Mouse (Mus musculus) intestine, embryonic 16.5 days (tissue): ENCODE measurements around the gene Znrd1as. TPM values are rescaled to one million over a fixed set of nuclear protein-coding genes. Genes with fewer than 3 reads are reported as not detected.
A peak's percentile ranks its signal among the peaks of the same experiment; 100 is the strongest.
"Not testable (repeated sequence)": the region's sequence is repeated elsewhere in the genome, so short reads cannot be mapped to it uniquely, and the experiment has no call there.

Experiments
- ATAC-seq: fragments of 200-750 bp; cut with Nextera tagmentation; 2 replicates; pipeline ENCODE4 v1.8.0; 2017; ENCODE audit warnings: moderate TSS enrichment, moderate library complexity
- H3K27ac ChIP-seq: fragments of 300-500 bp; sonication (generic); 2 replicates; pipeline ENCODE4 v1.5.1; 2014; ENCODE audit warnings: mild to moderate bottlenecking, low read length
- H3K27me3 ChIP-seq: fragments of 300-500 bp; sonication (generic); replicated peaks from 2 replicates; pipeline ENCODE4 v1.6.1; 2014; ENCODE audit warnings: low read length, control low read depth, mixed read lengths; ENCODE audit not compliant: control insufficient read depth, insufficient read depth
- H3K36me3 ChIP-seq: fragments of 300-500 bp; sonication (generic); 2 replicates; pipeline ENCODE4 v1.6.1; 2014; ENCODE audit warnings: low read length, control low read depth; ENCODE audit not compliant: control insufficient read depth, insufficient read depth
- H3K4me1 ChIP-seq: fragments of 300-500 bp; sonication (generic); 2 replicates; pipeline ENCODE4 v1.6.1; 2014; ENCODE audit warnings: low read length, control low read depth, mixed read lengths; ENCODE audit not compliant: control insufficient read depth, insufficient read depth
- H3K4me2 ChIP-seq: fragments of 300-500 bp; sonication (generic); 2 replicates; pipeline ENCODE4 v1.6.1; 2014; ENCODE audit warnings: low read depth, low read length, control low read depth
- H3K4me3 ChIP-seq: fragments of 300-500 bp; sonication (generic); 2 replicates; pipeline ENCODE4 v1.5.1; 2014; ENCODE audit warnings: mild to moderate bottlenecking, low read length
- H3K9ac ChIP-seq: fragments of 300-500 bp; sonication (generic); 2 replicates; pipeline ENCODE4 v1.6.1; 2014; ENCODE audit warnings: low read depth, low read length
- H3K9me3 ChIP-seq: fragments of 300-500 bp; sonication (generic); 2 replicates; pipeline ENCODE4 v1.6.1; 2016; ENCODE audit warnings: low read length, control low read depth; ENCODE audit not compliant: control insufficient read depth
- WGBS: fragments of 180-500 bp; shearing (Covaris S2); extraction: QIAGEN DNeasy Blood & Tissue Kit; methylation state at CpG from one replicate; pipeline ENCODE4 v1.1.7; 2014; 5-methylcytosine and 5-hydroxymethylcytosine counted together
- polyA plus RNA-seq: library from polyadenylated mRNA; unstranded; fragments of >200 nt; fragmentation: Nextera tagmentation; extraction: Ambion mirVana; gene quantifications from 2 replicates; pipeline ENCODE4 v1.2.1, GENCODE M21; 2015

Znrd1as gene
- polyA plus RNA-seq, 1 experiment from 2014 or later: 6.6 TPM

DNA sequence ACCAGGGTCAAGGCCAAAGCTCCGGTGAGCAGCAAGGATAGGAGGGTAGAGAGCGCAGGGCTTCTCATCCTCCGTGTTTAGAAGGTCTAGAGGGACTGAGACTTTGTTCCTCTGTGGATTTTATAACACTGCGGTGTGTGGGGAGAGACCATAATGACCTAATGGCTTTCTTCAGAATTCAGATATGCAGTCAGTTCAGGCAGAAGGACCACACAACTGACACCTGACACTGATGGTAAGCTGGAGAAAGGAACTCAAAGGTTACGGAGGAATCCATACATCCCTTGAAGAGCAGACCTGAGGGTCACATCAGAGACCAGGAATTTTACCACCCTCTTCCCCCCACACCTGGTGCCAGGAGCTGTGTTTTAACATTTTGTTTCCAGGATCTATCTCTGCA lies 31.0 kb downstream of the Znrd1as start, which contains the start of gene H2-M5:
TSS of gene H2-M5 (minus strand) at position 101 of the 400 bp plus-strand sequence.
- WGBS: 26% methylated on average over 5 of the region's 5 CpGs
- no peak within 1 kb of the TSS for H3K27ac ChIP-seq
- peak within 1 kb of the TSS; percentile 50 for H3K4me2 ChIP-seq
- H3K27me3 ChIP-seq: peaks cover 17% of the 10 kb centered on the region; the same call in 1 of the 2 replicates
- no peaks in the 10 kb centered on the region for H3K36me3 ChIP-seq
- no peaks in the 10 kb centered on the region for H3K9me3 ChIP-seq
- peak within 1 kb of the TSS; percentile 26 for H3K4me3 ChIP-seq
- no peaks in the 10 kb centered on the region for H3K4me1 ChIP-seq
- 0 out of 2 replicates have a peak within 1 kb of the TSS, but pooled peaks have one; percentile 48 for H3K9ac ChIP-seq
- ATAC-seq: no peak

DNA sequence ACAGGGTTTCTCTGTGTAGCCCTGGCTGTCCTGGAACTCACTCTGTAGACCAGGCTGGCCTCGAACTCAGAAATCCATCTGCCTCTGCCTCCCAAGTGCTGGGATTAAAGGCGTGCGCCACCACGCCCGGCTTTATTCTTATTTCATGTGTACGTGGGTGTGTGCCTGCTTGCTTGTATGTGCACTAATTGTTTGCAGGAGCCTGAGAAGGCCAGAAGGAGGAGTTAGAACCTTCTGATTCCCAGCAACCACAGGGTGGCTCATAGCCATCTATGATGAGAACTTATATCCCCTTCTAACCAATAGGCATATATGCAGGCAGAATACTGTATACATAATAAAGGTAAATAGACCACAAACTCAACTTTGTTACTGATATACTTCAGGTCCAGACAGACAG lies 32.2 kb downstream of the Znrd1as start:
- not testable (repeated sequence) for H3K36me3 ChIP-seq, H3K27ac ChIP-seq, ATAC-seq, H3K4me1 ChIP-seq, H3K4me3 ChIP-seq, H3K9me3 ChIP-seq, H3K4me2 ChIP-seq, H3K9ac ChIP-seq
- 93% methylated on average over 6 of the region's 6 CpGs for WGBS
- peaks cover 17% of the 10 kb centered on the region; the same call in 1 of the 2 replicates for H3K27me3 ChIP-seq

DNA sequence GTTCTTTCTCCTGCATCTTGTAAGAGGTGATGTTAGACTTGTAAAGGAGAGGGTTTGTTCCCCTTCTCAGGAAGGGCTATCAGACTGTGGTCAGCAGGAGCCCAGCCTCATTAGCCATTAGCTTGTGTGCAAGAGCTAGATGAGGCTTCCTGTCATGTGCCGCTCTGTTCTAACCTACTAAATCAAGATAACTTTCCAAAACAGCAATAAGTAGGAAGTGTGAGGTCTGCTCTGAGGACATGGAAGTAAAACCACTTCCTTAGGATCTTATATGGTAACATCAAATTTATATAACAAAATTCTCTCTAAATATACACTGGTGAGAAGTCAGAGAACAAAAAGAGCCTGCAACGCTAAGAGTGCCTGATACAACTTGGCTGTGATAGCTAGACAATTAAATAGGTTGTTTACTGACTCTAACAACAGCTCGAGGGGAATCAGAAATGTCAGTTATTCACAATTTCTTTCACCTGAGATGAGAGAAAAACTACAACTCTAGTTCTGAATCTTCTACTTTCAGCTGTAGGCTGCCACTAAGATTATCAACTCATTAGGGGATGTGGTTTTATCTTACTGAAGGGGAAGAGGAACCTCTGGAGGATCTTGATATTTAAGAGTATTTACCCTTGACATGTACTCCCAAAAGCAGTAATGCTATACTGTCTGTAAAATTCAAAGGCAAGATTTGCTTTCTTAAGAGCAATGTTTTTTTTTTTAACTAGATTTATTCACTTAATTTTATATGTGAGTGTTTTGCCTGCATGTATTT lies 34.1 kb downstream of the Znrd1as start:
- 71% methylated on average over 3 of the region's 3 CpGs for WGBS
- Histone ChIP-seq H3K4me2 (no peak overlapping the region), H3K9me3 (no peaks in the 10 kb centered on the region), H3K27ac (no peak overlapping the region), H3K9ac (no peak overlapping the region), H3K4me1 (no peaks in the 10 kb centered on the region), H3K4me3 (no peak overlapping the region), H3K36me3 (no peaks in the 10 kb centered on the region), H3K27me3 (peaks cover 14% of the 10 kb centered on the region; the same call in 1 of the 2 replicates)
- ATAC-seq: no peak

DNA sequence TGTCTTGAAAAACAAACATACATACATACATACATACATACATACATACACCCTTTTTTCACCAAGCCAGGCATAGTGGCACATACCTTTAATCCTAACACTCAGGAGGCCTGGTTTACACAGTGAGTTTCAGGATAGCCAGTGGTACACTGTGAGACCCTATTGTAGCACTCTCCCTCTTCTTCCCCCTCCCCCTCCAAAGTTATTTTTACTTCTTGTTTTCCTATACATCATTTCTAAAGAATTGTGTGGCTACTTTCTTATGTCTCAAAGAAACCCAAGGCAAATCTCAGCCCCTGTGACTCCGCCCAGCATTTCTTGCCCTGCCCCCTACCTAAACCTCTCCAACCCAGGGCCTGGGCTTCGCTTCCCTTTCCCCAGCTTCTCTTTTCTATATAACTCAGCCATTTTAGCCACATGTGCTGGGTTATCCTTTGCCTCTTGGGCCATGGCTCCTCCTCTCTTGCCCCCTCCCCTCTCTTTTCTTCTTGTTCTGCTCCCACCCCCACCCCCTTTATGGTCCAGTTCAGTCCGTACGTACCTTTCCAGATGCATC lies 35.5 kb downstream of the Znrd1as start:
- no peak for ATAC-seq
- Histone ChIP-seq H3K9ac (no peak overlapping the region), H3K27me3 (peaks cover 2% of the 10 kb centered on the region; the same call in 1 of the 2 replicates), H3K27ac (no peak overlapping the region), H3K36me3 (no peaks in the 10 kb centered on the region), H3K4me3 (no peak overlapping the region), H3K4me1 (no peaks in the 10 kb centered on the region), H3K9me3 (no peaks in the 10 kb centered on the region), H3K4me2 (no peak overlapping the region)
- 86% methylated on average over 4 of the region's 4 CpGs for WGBS

DNA sequence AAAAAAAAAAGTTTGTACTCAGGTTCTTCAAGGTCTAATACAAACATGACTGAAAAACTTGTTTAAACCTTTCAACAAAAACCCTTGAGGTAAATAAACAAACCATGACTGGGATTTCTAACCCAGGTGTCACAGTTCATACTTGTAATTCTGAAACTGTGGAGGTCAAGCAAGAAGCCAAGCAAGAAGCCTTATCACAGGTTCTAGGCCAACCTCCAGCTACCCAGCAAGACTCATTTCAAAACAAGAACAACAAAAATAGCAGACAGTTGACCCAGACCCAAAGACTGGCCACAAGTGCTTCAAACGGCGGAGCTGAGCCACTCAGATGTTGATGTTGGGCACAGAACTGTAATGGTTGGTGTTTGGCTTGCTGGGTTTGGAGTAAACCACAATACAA lies 36.1 kb downstream of the Znrd1as start:
- Histone ChIP-seq H3K27ac (no peak overlapping the region), H3K4me2 (no peak overlapping the region), H3K4me1 (no peaks in the 10 kb centered on the region), H3K9ac (no peak overlapping the region), H3K27me3 (no peaks in the 10 kb centered on the region), H3K36me3 (no peaks in the 10 kb centered on the region), H3K9me3 (no peaks in the 10 kb centered on the region), H3K4me3 (no peak overlapping the region)
- no peak for ATAC-seq
- 94% methylated on average over 2 of the region's 2 CpGs for WGBS

DNA sequence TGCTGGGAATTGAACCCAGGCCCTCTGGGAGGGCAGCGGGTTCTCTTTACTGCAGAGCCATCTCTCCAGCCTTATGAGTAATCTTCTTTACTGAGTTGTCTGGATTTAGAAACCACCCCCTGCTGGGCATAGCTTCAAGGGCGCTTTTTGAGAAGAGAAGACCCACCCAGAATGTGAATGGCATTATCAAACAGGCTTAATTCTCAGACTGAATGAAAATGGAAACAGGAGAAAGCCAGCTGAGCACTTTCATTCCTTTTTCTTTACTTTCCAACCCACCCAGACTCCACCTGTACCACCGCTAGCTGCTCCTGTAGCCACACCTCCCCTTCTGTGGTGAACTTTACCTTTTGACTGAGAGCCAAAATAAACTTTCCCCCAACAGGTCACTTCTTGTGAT lies 37.1 kb downstream of the Znrd1as start:
- H3K4me2 ChIP-seq: no peak overlapping the region
- H3K27ac ChIP-seq: no peak overlapping the region
- no peak overlapping the region for H3K4me3 ChIP-seq
- no peak for ATAC-seq
- H3K4me1 ChIP-seq: no peaks in the 10 kb centered on the region
- 68% methylated on average over 3 of the region's 3 CpGs for WGBS
- no peaks in the 10 kb centered on the region for H3K36me3 ChIP-seq
- H3K9ac ChIP-seq: no peak overlapping the region
- H3K27me3 ChIP-seq: no peaks in the 10 kb centered on the region
- no peaks in the 10 kb centered on the region for H3K9me3 ChIP-seq

DNA sequence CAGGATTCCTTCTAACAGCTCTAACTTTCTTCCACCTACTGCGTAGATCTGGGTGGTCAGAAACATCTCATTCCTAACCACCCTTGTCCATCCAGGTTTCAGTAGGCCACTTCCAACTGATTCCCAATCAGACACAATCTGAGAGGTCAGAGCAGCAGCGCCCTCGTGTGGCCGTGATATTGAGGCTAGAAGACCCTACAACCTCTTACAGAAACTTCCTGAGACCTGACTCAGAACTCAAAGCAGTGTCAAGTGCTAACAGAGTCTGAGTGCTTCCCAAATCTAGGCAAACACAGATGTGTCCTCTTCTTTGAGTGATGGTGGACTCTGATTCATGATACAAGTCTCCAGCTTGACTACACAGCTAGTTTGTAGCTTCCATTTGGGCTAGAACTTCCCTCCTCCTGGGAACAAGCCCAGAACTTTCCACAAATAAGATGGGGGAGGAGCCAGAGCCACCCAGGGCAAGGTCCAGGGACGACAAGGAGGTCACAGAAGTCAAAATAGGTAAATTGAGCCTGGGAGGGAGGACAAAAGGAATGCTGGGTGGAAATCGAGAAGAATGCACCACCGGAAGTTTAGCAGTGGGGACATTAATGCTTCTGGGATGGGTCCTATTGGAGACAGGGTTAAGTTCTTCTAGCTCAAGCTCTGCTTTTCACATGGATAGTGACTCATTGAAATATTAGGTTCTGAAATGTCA lies 38.8 kb downstream of the Znrd1as start:
- 27% methylated on average over 7 of the region's 7 CpGs for WGBS
- Histone ChIP-seq H3K9me3 (no peaks in the 10 kb centered on the region), H3K27ac (no peak overlapping the region), H3K36me3 (no peaks in the 10 kb centered on the region), H3K4me2 (no peak overlapping the region), H3K4me3 (no peak overlapping the region), H3K4me1 (no peaks in the 10 kb centered on the region), H3K9ac (no peak overlapping the region), H3K27me3 (no peaks in the 10 kb centered on the region)
- ATAC-seq: peak; percentile 66; the same call in 1 of the 2 replicates

DNA sequence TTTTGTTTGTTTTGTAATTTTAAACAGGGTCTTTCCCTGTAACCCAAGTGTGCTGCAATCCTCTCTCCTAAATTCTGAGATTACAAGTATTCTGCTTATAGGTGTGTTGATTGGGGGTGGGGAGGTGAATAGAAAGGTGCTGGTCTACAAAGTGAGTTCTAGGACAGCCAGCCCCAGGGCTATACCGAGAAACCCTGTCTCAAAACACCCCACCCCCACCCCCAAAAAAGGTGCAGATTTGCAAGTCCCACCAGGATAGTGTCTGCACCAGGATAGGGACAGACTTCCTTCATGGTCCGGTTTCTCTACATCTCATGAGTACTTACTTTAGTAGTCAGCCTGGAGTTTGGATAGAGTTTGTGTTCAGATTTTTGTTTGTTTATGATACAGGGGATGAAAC lies 40.1 kb downstream of the Znrd1as start:
- Histone ChIP-seq H3K9me3 (no peaks in the 10 kb centered on the region), H3K27me3 (no peaks in the 10 kb centered on the region)

DNA sequence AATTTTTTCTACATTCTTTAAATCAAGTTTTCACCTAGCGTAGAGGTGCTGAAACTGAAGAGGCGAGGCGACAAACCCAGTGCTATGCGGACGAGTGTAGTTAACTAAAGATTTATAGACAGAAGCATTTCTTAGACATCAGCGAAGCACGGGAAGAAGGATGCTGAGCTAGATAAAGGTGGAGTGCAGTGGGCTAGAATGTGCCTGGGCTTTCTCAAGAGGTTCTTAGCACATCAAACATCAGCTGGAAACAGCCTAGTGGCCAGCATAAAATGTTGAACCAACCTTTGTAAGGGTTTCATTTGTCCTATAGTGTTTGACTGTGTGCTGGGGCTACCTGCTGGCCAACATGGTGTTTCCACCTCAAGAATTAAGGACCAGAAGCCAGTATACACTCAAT lies 42.5 kb downstream of the Znrd1as start, which contains the start of gene Zfp57:
TSS of gene Zfp57 (plus strand) at position 301 of the 400 bp plus-strand sequence.
- Histone ChIP-seq H3K4me2 (0 out of 2 replicates have a peak within 1 kb of the TSS, but pooled peaks have one; percentile 94), H3K9me3 (no peaks in the 10 kb centered on the region), H3K9ac (no peak within 1 kb of the TSS), H3K27me3 (no peaks in the 10 kb centered on the region), H3K4me3 (no peak within 1 kb of the TSS), H3K4me1 (no peaks in the 10 kb centered on the region), H3K27ac (no peak within 1 kb of the TSS), H3K36me3 (no peaks in the 10 kb centered on the region)
- WGBS: 88% methylated on average over 7 of the region's 7 CpGs
- no peak for ATAC-seq

More for the DNA sequence above, 40.1 kb downstream of the Znrd1as start:
- H3K4me2 ChIP-seq: no peak overlapping the region
- no peaks in the 10 kb centered on the region for H3K36me3 ChIP-seq
- no peak overlapping the region for H3K9ac ChIP-seq
- H3K4me1 ChIP-seq: no peaks in the 10 kb centered on the region
- 78% methylated on average over 2 of the region's 2 CpGs for WGBS
- no peak for ATAC-seq
- H3K27ac ChIP-seq: no peak overlapping the region
- no peak overlapping the region for H3K4me3 ChIP-seq
